Mouse (Mus musculus): ENCODE measurements around the gene Mlxipl.

Mlxipl gene

DNA sequence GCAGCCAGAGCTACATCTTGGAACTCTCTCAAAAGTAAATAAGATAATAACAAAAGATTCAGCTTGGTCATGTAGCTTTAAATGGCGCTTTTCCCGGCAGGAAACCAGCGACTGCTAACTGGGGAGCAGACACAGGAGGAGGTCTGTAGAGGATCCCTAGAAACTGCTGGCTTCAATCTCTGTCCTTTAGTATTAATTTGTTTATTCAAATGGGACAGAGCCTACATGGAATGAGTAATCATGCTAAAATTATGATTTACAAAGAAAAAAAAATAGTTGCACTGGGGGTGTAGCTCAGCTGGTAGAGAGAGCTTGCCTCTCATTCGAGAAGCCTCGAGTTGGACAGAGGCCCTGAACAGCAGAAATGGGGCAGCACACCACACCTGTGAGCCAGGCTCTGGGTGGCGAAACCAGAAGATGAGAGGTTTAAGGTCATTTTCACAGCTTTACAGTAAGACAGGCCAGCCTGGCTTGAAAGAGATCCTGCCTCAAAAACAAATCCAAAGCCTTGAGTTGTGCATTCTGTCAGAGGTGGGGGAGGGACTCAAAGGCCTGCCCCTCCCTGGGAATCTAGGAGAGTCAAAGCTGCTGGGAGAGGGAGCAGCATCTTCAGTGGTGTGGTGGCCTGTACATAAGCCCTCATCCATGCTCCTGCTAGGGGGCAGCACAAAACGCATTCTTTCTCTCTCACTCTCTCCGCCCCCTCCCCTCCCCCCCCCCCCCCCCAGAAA lies 93.6 kb downstream of the Mlxipl start:
- DNase-seq (ENCODE audit: low spot score in 2 of 2), result no peak

DNA sequence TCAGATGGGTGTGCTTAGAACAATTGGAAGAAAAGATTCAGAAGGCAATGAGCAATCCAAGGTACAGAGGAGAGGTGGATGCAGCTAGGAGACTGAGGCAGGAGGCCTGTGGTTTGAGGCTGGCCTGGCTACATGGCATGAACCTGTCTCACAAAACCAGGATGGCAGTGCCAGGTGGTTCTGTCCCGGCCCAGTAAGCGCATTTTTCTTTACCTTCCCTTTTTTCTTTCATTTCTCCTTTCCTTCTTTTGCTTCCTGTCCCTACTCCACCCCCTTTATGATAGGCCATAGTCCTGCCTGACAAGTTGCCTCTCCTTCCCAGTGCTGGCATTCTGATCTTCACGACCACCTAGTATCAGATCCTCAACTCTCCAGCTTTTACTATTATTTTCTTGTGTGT lies 95.3 kb downstream of the Mlxipl start:
- DNase-seq (ENCODE audit: low spot score in 2 of 2), result no peak

GRCm38 (mm10) chr5:135185596-135185995 lies 95.9 kb downstream of the Mlxipl start:
- peak in 1 of 2 experiments; percentile 44 for DNase-seq (ENCODE audit: low spot score in 2 of 2)

DNA sequence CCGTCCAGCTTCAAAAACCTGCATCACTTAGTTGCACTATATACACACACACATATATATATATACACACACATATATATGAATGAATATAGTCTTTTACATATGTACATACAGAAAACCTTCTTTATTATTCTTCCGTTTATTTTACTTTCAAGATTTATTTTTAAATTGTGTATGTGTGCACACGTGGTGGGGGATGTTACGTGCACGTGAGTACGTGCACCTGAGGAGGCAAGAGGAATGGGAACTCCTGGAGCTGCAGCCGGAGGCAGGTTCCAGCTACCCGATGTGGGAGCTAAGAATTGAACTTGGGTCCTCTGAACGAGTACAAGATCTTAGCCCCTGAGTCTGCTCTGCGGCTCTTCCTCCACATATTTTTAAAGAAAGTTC lies 96.5 kb downstream of the Mlxipl start:
- no peak for DNase-seq (ENCODE audit: low spot score in 2 of 2)

GRCm38 (mm10) chr5:135186621-135187348 lies 97.1 kb downstream of the Mlxipl start, which contains the start of gene Baz1b:
Baz1b (plus strand) TSS chr5:135187264.
- DNase-seq (ENCODE audit: low spot score in 2 of 2), result peak; percentile 96 to 98

DNA sequence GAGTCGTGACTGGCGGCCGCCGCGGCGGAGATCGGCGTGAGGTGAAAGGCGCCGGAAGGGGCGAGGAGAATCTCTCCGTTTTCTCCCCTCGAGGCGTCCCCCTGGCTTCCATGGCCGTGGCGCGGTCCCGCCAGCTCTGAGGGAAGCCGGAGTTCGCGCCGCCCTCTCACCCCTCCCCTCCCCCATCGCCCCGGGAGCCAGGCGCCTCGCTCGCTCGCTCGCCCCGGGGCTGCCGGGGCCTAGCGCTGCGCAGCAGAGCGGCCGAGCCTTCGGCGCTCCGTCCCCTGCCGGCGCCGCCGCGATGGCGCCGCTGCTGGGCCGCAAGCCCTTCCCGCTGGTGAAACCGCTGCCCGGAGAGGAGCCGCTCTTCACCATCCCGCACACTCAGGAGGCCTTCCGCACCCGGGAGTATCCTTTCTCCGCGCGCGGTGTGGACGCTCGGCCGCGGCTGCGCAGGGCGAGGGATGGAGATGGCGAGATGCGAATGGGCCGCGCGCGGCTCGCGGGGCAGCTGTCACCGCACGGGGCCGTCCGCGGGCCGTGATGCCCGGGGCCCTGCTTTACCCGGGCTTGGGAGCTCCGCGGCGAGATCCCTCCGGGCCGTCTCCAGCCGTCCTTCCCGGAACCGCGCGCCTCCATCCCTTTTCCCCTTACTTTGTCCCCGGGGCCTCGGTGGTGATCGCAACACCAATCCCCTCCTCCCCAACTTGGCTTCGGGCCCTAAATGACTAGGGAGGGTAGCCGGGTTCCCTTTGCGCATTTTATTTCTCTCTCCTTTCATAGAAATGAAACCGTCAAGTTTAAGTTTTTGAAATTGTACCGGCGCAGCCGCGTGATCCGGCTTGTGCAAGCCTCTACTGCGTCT lies 97.9 kb downstream of the Mlxipl start:
- peak; percentile 16 to 79 for DNase-seq (ENCODE audit: low spot score in 2 of 2)

Measured in thymus, postnatal 10 days (tissue).